Mouse (Mus musculus) sigmoid colon, adult 10 weeks (tissue): ENCODE results near the gene Dchs1. TPM values are rescaled to one million over a fixed set of nuclear protein-coding genes. Genes with fewer than 3 reads are reported as not detected.

ENCODE experiments used
- polyA plus RNA-seq: library from polyadenylated mRNA; stranded (reverse); fragments of 350-450 nt; fragmentation: Illumina TruSeq; extraction: RNeasy Lipid Tissue Mini Kit (QIAGEN cat#74804); gene quantifications from one replicate; pipeline ENCODE4 v1.2.3, GENCODE M21; 2014; ENCODE audit warnings: low read depth, low replicate concordance

Gene Dchs1
- 0.03 TPM for polyA plus RNA-seq

GRCm38 (mm10) chr7:105787285-105788140 lies at the start of gene Dchs1:
Gene Dchs1 (minus strand): TSS chr7:105787654.

GRCm38 (mm10) chr7:105810877-105811489 lies 23.5 kb upstream of the Dchs1 start, which contains the start of gene Mrpl17:
Gene Mrpl17 (minus strand): TSS chr7:105811099.

GRCm38 (mm10) chr7:105751491-105752433 lies 35.7 kb downstream of the Dchs1 start, which contains the start of gene Tpp1:
Gene Tpp1 (minus strand): TSS chr7:105752235.

GRCm38 (mm10) chr7:105743926-105744590 lies 43.4 kb downstream of the Dchs1 start, which contains the start of gene Taf10:
Gene Taf10 (minus strand): TSS chr7:105744361.

GRCm38 (mm10) chr7:105736911-105737521 lies 50.4 kb downstream of the Dchs1 start, which contains the start of gene Rrp8:
Gene Rrp8 (minus strand): TSS chr7:105737385.

GRCm38 (mm10) chr7:105736264-105736901 lies 51.1 kb downstream of the Dchs1 start, which contains the start of gene Ilk:
Gene Ilk (plus strand): TSS chr7:105736592.

Other genes starting within 250 kb of the Dchs1 start
- 2.7 TPM for gene Smpd1, start 233.3 kb downstream of the Dchs1 start, polyA plus RNA-seq
- gene Apbb1, start 206.0 kb downstream of the Dchs1 start, polyA plus RNA-seq = not detected
- not detected for gene Hpx, start 187.5 kb downstream of the Dchs1 start, polyA plus RNA-seq
- 9.6 TPM for gene Trim3, start 154.1 kb downstream of the Dchs1 start, polyA plus RNA-seq
- 41.0 TPM for gene Timm10b, start 147.6 kb downstream of the Dchs1 start, polyA plus RNA-seq
- gene Arfip2, start 147.2 kb downstream of the Dchs1 start, polyA plus RNA-seq = 13.0 TPM
- gene Gm45799, start 147.1 kb downstream of the Dchs1 start, polyA plus RNA-seq = 0.79 TPM
- gene Dnhd1, start 136.8 kb downstream of the Dchs1 start, polyA plus RNA-seq = 1.6 TPM
- gene Ilk, start 51.1 kb downstream of the Dchs1 start, polyA plus RNA-seq = 39.9 TPM
- gene Rrp8, start 50.3 kb downstream of the Dchs1 start, polyA plus RNA-seq = 15.8 TPM
- 11.8 TPM for gene Taf10, start 43.3 kb downstream of the Dchs1 start, polyA plus RNA-seq
- 68.0 TPM for gene Tpp1, start 35.4 kb downstream of the Dchs1 start, polyA plus RNA-seq
- 6.7 TPM for gene Mrpl17, start 23.4 kb upstream of the Dchs1 start, polyA plus RNA-seq
- 23.9 TPM for gene Gm4070, start 166.3 kb upstream of the Dchs1 start, polyA plus RNA-seq